Mouse (Mus musculus) kidney, postnatal 36 days (tissue): ENCODE measurements at regions not wholly inside any gene's neighbourhood (a gene's known extent, or its start where the extent isn't known, plus 50 kb on each side); places are given as distances from the start of the nearest gene placed in this dataset.

ENCODE experiments used
- DNase-seq, 2 experiments: peaks; one replicate each; pipeline ENCODE4 v3.0.0; 2021 to 2022; ENCODE audit warnings: mixed read lengths in 2 of 2

- peak; percentile 34 to 66 for DNase-seq
Observed at GRCm38 (mm10) chr1:60823006-60823665, 63.7 kb upstream of the Ctla4 start.

GRCm38 (mm10) chr1:60824218-60825125 is 62.3 kb upstream of the Ctla4 start:
- no peak for DNase-seq

- no peak for DNase-seq
Observed at GRCm38 (mm10) chr1:60825256-60826186, 61.3 kb upstream of the Ctla4 start.

GRCm38 (mm10) chr1:60826981-60827380 is 59.8 kb upstream of the Ctla4 start:
- DNase-seq, result no peak

- DNase-seq, result no peak
Observed at GRCm38 (mm10) chr1:60828152-60828551, 58.6 kb upstream of the Ctla4 start.

GRCm38 (mm10) chr1:60829849-60830248 is 57.0 kb upstream of the Ctla4 start:
- DNase-seq, result no peak

GRCm38 (mm10) chr1:60833668-60834067 is 53.1 kb upstream of the Ctla4 start:
- no peak for DNase-seq
